In genomic region chr1:62827316-62827715, GRCm38 (mm10) we compare ENCODE assay signal across 16 mouse cellular contexts.
DNase-seq lines count a peak whose midpoint lies in the region; ATAC-seq and TF ChIP-seq lines count a peak whose summit lies in the region.
"Had no signal": no experiment of that assay in that cellular context is flagged by ENCODE, and none has a peak within 500 bp of the region (broad histone marks: within the 10 kb centered on the region; RNA-seq: fewer than 3 reads in every experiment).

No protein-coding gene starts in this region.

- no peak for DNase-seq in heart, postnatal 4 days
- peak; percentile 20 for DNase-seq in liver, postnatal 0 days
- DNase-seq in liver, result no peak
- no peak for DNase-seq in gastrocnemius, adult 18-20 months (ENCODE audit: low spot score)
- DNase-seq: cerebellum, postnatal 10 days; heart, adult 18-20 months; heart, postnatal 10 days; lung, postnatal 14 days; thymus, adult 2 months had no signal

- no peak overlapping the region for H3K4me3 ChIP-seq in heart, embryonic 13.5 days
- no peak overlapping the region for H3K4me3 ChIP-seq in liver, postnatal 0 days (ENCODE audit: low read depth, low read length)
- no peak overlapping the region for H3K4me3 ChIP-seq in kidney, embryonic 16.5 days (ENCODE audit: low read length)
- H3K4me3 ChIP-seq: forebrain, embryonic 13.5 days; limb, embryonic 10.5 days; liver, embryonic 15.5 days; stomach, embryonic 15.5 days had no signal

- H3K9ac ChIP-seq in heart, embryonic 13.5 days, result no peak overlapping the region
- no peak overlapping the region for H3K9ac ChIP-seq in liver, postnatal 0 days (replicated peaks)
- no peak overlapping the region for H3K9ac ChIP-seq in kidney, embryonic 16.5 days (replicated peaks; ENCODE audit: low read length)
- H3K9ac ChIP-seq: forebrain, embryonic 13.5 days; liver, embryonic 15.5 days; stomach, embryonic 15.5 days had no signal

- H3K9me3 ChIP-seq in heart, embryonic 13.5 days, result no peaks in the 10 kb centered on the region
- no peaks in the 10 kb centered on the region for H3K9me3 ChIP-seq in liver, postnatal 0 days (ENCODE audit: low read length)
- H3K9me3 ChIP-seq in kidney, embryonic 16.5 days (ENCODE audit: low read length), result no peaks in the 10 kb centered on the region
- H3K9me3 ChIP-seq: forebrain, embryonic 13.5 days; limb, embryonic 10.5 days; liver, embryonic 15.5 days; stomach, embryonic 15.5 days had no signal

- no peaks in the 10 kb centered on the region for H3K27me3 ChIP-seq in heart, embryonic 13.5 days (replicated peaks)
- no peaks in the 10 kb centered on the region for H3K27me3 ChIP-seq in liver, postnatal 0 days (ENCODE audit: insufficient read depth, low read length)
- H3K27me3 ChIP-seq in kidney, embryonic 16.5 days (ENCODE audit: insufficient read depth, low read length), result no peaks in the 10 kb centered on the region
- H3K27me3 ChIP-seq: forebrain, embryonic 13.5 days; liver, embryonic 15.5 days; stomach, embryonic 15.5 days had no signal

- no peak for ATAC-seq in heart, embryonic 13.5 days (ENCODE audit: extremely low read depth, insufficient number of reproducible peaks, low FRiP score, low TSS enrichment)
- peak; percentile 56; the same call in 1 of the 2 replicates for ATAC-seq in liver, postnatal 0 days
- ATAC-seq in kidney, embryonic 16.5 days (ENCODE audit: low FRiP score, low TSS enrichment), result peak; percentile 55; the same call in 1 of the 2 replicates
- ATAC-seq in erythroblast, adult 5-6 weeks (replicated peaks; ENCODE audit: low FRiP score, poor library complexity, severe bottlenecking), result no peak
- ATAC-seq: forebrain, embryonic 13.5 days had no signal

- TF ChIP-seq EP300 in liver, postnatal 0 days (IDR thresholded peaks at IDR 0.05; ENCODE audit: low read depth), result no peak

- H3K27ac ChIP-seq in heart, embryonic 13.5 days (replicated peaks), result peak overlapping the region; percentile 39; the same call in 1 of the 2 replicates
- H3K27ac ChIP-seq in liver, postnatal 0 days (ENCODE audit: low read depth), result no peak overlapping the region
- peak overlapping the region; percentile 61; the same call in 1 of the 2 replicates for H3K27ac ChIP-seq in kidney, embryonic 16.5 days (ENCODE audit: low read length)
- H3K27ac ChIP-seq: forebrain, embryonic 13.5 days; limb, embryonic 10.5 days; liver, embryonic 15.5 days; stomach, embryonic 15.5 days had no signal

- no peak for TF ChIP-seq CTCF in liver, postnatal 0 days (IDR thresholded peaks at IDR 0.05; ENCODE audit: low read depth)

- no peak overlapping the region for H3K4me2 ChIP-seq in heart, embryonic 13.5 days
- H3K4me2 ChIP-seq in liver, postnatal 0 days (ENCODE audit: low read depth, low read length), result peak overlapping the region; percentile 9; the same call in 1 of the 2 replicates
- H3K4me2 ChIP-seq in kidney, embryonic 16.5 days (replicated peaks; ENCODE audit: low read depth, low read length), result no peak overlapping the region
- H3K4me2 ChIP-seq: forebrain, embryonic 13.5 days; liver, embryonic 15.5 days; stomach, embryonic 15.5 days had no signal

- 59% methylated on average over 10 of the region's 10 CpGs for WGBS in heart, embryonic 13.5 days
- 53% methylated on average over 10 of the region's 10 CpGs for WGBS in liver, postnatal 0 days (ENCODE audit: insufficient replicate concordance)
- WGBS in kidney, embryonic 16.5 days, result 58% methylated on average over 10 of the region's 10 CpGs

- H3K4me1 ChIP-seq in heart, embryonic 13.5 days, result peaks cover 37% of the 10 kb centered on the region
- 0 out of 2 replicates have a peak, but pooled peaks cover 3% of the 10 kb centered on the region for H3K4me1 ChIP-seq in liver, postnatal 0 days (ENCODE audit: insufficient read depth)
- peaks cover 14% of the 10 kb centered on the region for H3K4me1 ChIP-seq in kidney, embryonic 16.5 days (ENCODE audit: insufficient read depth, low read length)
- H3K4me1 ChIP-seq: forebrain, embryonic 13.5 days; liver, embryonic 15.5 days had no signal

- no peaks in the 10 kb centered on the region for H3K36me3 ChIP-seq in heart, embryonic 13.5 days
- H3K36me3 ChIP-seq in liver, postnatal 0 days (replicated peaks; ENCODE audit: insufficient read depth, low read length), result no peaks in the 10 kb centered on the region
- H3K36me3 ChIP-seq in kidney, embryonic 16.5 days (ENCODE audit: insufficient read depth, low read length), result no peaks in the 10 kb centered on the region
- H3K36me3 ChIP-seq: limb, embryonic 10.5 days; liver, embryonic 15.5 days; stomach, embryonic 15.5 days had no signal

Comparison
In these comparisons a context has a peak if more than half of its experiments do, and no peak if none do; other contexts are left out.
1. ATAC-seq: peak in liver, postnatal 0 days (single experiment) and kidney, embryonic 16.5 days (single experiment); none in heart, embryonic 13.5 days (single experiment) and erythroblast, adult 5-6 weeks (single experiment).